Mouse (Mus musculus): Measurements from ENCODE around the gene Dmpk. TPM values are rescaled to one million over a fixed set of nuclear protein-coding genes. Genes with fewer than 3 reads are reported as not detected.

Dmpk gene
- total and polyA plus RNA-seq, 3 experiments: 0.30 to 0.56 (median 0.36) TPM

DNA sequence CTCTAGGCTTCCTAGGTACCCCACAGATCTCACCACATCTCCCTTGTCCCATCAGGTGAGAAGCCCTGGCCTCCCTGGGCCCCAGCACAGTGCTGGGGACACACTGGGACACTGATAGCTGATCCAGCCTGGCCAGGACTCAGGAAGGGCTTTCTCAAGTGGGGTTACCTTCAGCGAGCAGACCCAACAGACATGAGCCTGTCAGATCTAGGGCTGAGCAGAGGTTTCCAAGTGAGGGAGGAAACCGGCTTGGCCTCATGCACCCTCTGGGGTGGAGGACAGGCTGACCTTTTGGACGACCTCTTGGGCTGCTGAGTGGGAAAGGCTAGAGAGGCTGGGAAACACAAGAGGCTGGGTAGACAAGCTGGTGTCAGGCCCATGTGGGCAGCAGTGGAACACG, 32.5 kb upstream of the Dmpk start:
- TF ChIP-seq ZNF384 (IDR thresholded peaks at IDR 0.05; ENCODE audit: low read depth, low read length) (no peak), ELF1 (IDR thresholded peaks at IDR 0.05; ENCODE audit: low read depth, low read length) (no peak), ETS1 (conservative IDR thresholded peaks at IDR 0.05; ENCODE audit: low read depth, low read length) (no peak), MAFK (IDR thresholded peaks at IDR 0.05; ENCODE audit: insufficient replicate concordance, low read length) (no peak), EP300 (IDR thresholded peaks at IDR 0.05; ENCODE audit: low read length) (no peak)
- no peak for DNase-seq (ENCODE audit: extremely low read depth)
- H3K4me3 ChIP-seq (replicated peaks in 1 of 3; ENCODE audit: low read depth in 2 of 3, low read length in 2 of 3, poor library complexity in 1 of 3): no peak overlapping the region
- no peaks in the 10 kb centered on the region for H3K27me3 ChIP-seq (replicated peaks)
- no peak overlapping the region for H3K27ac ChIP-seq (ENCODE audit: insufficient read depth, low read depth)
- peaks cover 88 to 100% of the 10 kb centered on the region in 2 experiments for H3K36me3 ChIP-seq (replicated peaks in 1 of 2; ENCODE audit: control insufficient read depth in 1 of 2, insufficient read depth in 1 of 2, low read length in 1 of 2)
- dilution Hi-C loops (cut with MboI; ENCODE audit: extremely low pct_ligation_motif_present, extremely low pct_unique_long_range_greater_than_20kb, low sequenced_read_pairs) (no loop called here), in situ Hi-C loops (cut with MboI; ENCODE audit: low pct_ligation_motif_present, low pct_unique_long_range_greater_than_20kb, low sequenced_read_pairs) (no loop called here)
- H3K9ac ChIP-seq (ENCODE audit: insufficient read depth, low read depth): no peak overlapping the region
- H3K9me3 ChIP-seq (replicated peaks; ENCODE audit: low read length): no peaks in the 10 kb centered on the region
- peaks cover 0 to 12% of the 10 kb centered on the region in 2 experiments; a peak in 1 of 4 replicates for H3K4me1 ChIP-seq (ENCODE audit: control insufficient read depth in 1 of 2, insufficient read depth in 2 of 2)
- no peaks in the 10 kb centered on the region for H3K79me2 ChIP-seq (replicated peaks; ENCODE audit: control insufficient read depth, extremely low read depth, insufficient read depth, poor library complexity, severe bottlenecking)
- H3K4me2 ChIP-seq (ENCODE audit: insufficient read depth, low read depth, poor library complexity, severe bottlenecking): no peak overlapping the region

DNA sequence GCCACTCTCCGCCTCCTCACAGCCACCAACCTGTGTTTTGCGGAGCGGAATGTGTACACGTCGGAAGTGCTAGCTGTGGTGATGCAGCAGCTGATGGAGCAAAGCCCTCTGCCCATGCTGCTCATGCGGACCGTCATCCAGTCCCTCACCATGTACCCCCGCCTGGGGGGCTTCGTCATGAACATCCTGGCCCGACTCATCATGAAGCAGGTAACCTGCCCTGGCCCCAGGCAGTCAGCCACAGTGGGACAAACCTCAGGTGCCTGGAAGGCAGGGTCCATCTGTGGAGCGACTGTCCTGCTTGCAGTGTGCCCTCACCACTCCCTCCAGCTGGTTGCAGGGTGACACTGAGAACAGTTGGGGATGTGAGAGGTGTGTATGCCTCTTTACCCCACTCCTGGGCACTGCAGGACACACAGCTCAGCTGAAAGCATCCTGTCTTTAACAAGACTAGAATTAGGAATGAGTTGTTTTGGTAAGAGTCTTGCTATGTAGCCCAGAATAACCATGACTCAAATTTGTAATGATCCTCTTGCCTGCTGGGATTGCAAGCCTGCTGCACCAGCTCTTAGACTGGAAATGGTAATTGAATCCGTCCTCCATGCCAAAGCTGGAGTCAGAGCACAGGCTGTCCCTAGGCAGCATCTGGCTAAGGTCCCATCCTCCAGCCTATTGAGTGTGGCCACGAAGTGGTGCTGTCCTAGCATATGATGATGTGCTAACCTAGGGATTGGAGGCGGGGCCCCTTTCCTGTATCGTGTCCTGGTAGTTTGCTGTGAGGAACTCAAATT, 31.1 kb upstream of the Dmpk start:
- dilution Hi-C loops (cut with MboI; ENCODE audit: extremely low pct_ligation_motif_present, extremely low pct_unique_long_range_greater_than_20kb, low sequenced_read_pairs): no loop called here
- TF ChIP-seq E2F4 (IDR thresholded peaks at IDR 0.05; ENCODE audit: insufficient replicate concordance, low read depth, low read length): no peak
- TF ChIP-seq MAZ (IDR thresholded peaks at IDR 0.05; ENCODE audit: low read depth, low read length): no peak
- TF ChIP-seq GABPA (IDR thresholded peaks at IDR 0.05; ENCODE audit: insufficient replicate concordance, low read depth, low read length): no peak
- TF ChIP-seq BHLHE40 (IDR thresholded peaks at IDR 0.05; ENCODE audit: low read depth, low read length): no peak
- TF ChIP-seq ELF1 (IDR thresholded peaks at IDR 0.05; ENCODE audit: low read depth, low read length): no peak
- TF ChIP-seq SIN3A (IDR thresholded peaks at IDR 0.05; ENCODE audit: low read length): no peak
- no peak for TF ChIP-seq USF2 (conservative IDR thresholded peaks at IDR 0.05; ENCODE audit: low read depth, low read length)
- TF ChIP-seq MXI1 (IDR thresholded peaks at IDR 0.05; ENCODE audit: low read depth, low read length): no peak
- Histone ChIP-seq H3K4me1 (ENCODE audit: control insufficient read depth in 1 of 2, insufficient read depth in 2 of 2) (peaks cover 0 to 12% of the 10 kb centered on the region in 2 experiments; a peak in 1 of 4 replicates), H3K4me3 (replicated peaks in 1 of 3; ENCODE audit: low read depth in 2 of 3, low read length in 2 of 3, poor library complexity in 1 of 3) (no peak overlapping the region), H3K9me3 (replicated peaks; ENCODE audit: low read length) (no peaks in the 10 kb centered on the region), H3K27ac (ENCODE audit: insufficient read depth, low read depth) (no peak overlapping the region), H3K4me2 (ENCODE audit: insufficient read depth, low read depth, poor library complexity, severe bottlenecking) (no peak overlapping the region), H3K9ac (ENCODE audit: insufficient read depth, low read depth) (no peak overlapping the region), H3K27me3 (replicated peaks) (no peaks in the 10 kb centered on the region), H3K79me2 (replicated peaks; ENCODE audit: control insufficient read depth, extremely low read depth, insufficient read depth, poor library complexity, severe bottlenecking) (no peaks in the 10 kb centered on the region), H3K36me3 (replicated peaks in 1 of 2; ENCODE audit: control insufficient read depth in 1 of 2, insufficient read depth in 1 of 2, low read length in 1 of 2) (peaks cover 78 to 100% of the 10 kb centered on the region in 2 experiments)
- in situ Hi-C loops (cut with MboI; ENCODE audit: low pct_ligation_motif_present, low pct_unique_long_range_greater_than_20kb, low sequenced_read_pairs): no loop called here
- no peak for DNase-seq (ENCODE audit: extremely low read depth)

Measured in CH12.LX (cell line).